Mouse (Mus musculus) ES-E14 (cell line): ENCODE data around the gene Ccdc71. TPM values are rescaled to one million over a fixed set of nuclear protein-coding genes. Genes with fewer than 3 reads are reported as not detected.

Experiments
- DNase-seq: peaks from one replicate; pipeline ENCODE4 v3.0.0-alpha.2; 2013; ENCODE audit warnings: low read depth, low spot score
- H3K27ac ChIP-seq: 2 replicates; pipeline ENCODE4 v1.5.1; 2012; ENCODE audit warnings: low read depth, mild to moderate bottlenecking, low read length, moderate library complexity, mixed read lengths; ENCODE audit not compliant: poor library complexity, insufficient read depth, severe bottlenecking
- H3K36me3 ChIP-seq: 2 replicates; pipeline ENCODE4 v1.6.1; 2012; ENCODE audit warnings: mild to moderate bottlenecking, low read length, moderate library complexity, mixed read lengths; ENCODE audit not compliant: control insufficient read depth, poor library complexity, insufficient read depth, severe bottlenecking
- H3K4me1 ChIP-seq, 2 experiments: fragments of 150-350 bp in 1 of 2; sonication (generic) in 1 of 2; 2 replicates each; pipeline ENCODE4 v1.6.1; 2012; ENCODE audit warnings: low read length in 2 of 2, mild to moderate bottlenecking in 1 of 2, mixed read lengths in 1 of 2; ENCODE audit not compliant: control insufficient read depth in 2 of 2, insufficient read depth in 2 of 2, poor library complexity in 1 of 2
- H3K4me3 ChIP-seq, 2 experiments: fragments of 150-350 bp in 1 of 2; sonication (generic) in 1 of 2; 2 replicates each; pipeline ENCODE4 v1.5.1; 2012; ENCODE audit warnings: low read length in 2 of 2, low read depth in 1 of 2, mild to moderate bottlenecking in 1 of 2, mixed read lengths in 1 of 2; ENCODE audit not compliant: insufficient read depth in 1 of 2, poor library complexity in 1 of 2, severe bottlenecking in 1 of 2
- H3K9ac ChIP-seq: 2 replicates; pipeline ENCODE4 v1.6.1; 2012; ENCODE audit warnings: low read depth, mild to moderate bottlenecking, low read length, mixed read lengths; ENCODE audit not compliant: poor library complexity, insufficient read depth, severe bottlenecking
- H3K9me3 ChIP-seq: fragments of 150-350 bp; sonication (generic); 2 replicates; pipeline ENCODE4 v1.6.1; 2012; ENCODE audit warnings: low read depth, mild to moderate bottlenecking, low read length; ENCODE audit not compliant: control insufficient read depth, insufficient read depth
- CHD2 ChIP-seq: IDR thresholded peaks from 2 replicates; pipeline ENCODE4 v1.6.1; 2014; ENCODE audit warnings: mild to moderate bottlenecking, low read depth, low read length, inconsistent platforms
- HCFC1 ChIP-seq: IDR thresholded peaks from 2 replicates; pipeline ENCODE4 v1.6.1; 2012; ENCODE audit warnings: low read length, inconsistent platforms, borderline replicate concordance; ENCODE audit not compliant: insufficient read depth
- MAFK ChIP-seq: IDR thresholded peaks from 2 replicates; pipeline ENCODE4 v1.6.1; 2014; ENCODE audit warnings: mild to moderate bottlenecking, low read depth, low read length, inconsistent platforms; ENCODE audit not compliant: insufficient read depth
- ZC3H11A ChIP-seq: IDR thresholded peaks from 2 replicates; pipeline ENCODE4 v1.6.1; 2012; ENCODE audit warnings: low read depth, mild to moderate bottlenecking, inconsistent platforms, low read length, borderline replicate concordance
- ZNF384 ChIP-seq: IDR thresholded peaks from 2 replicates; pipeline ENCODE4 v1.6.1; 2012; ENCODE audit warnings: low read depth, low read length, inconsistent platforms
- in situ Hi-C, 2 experiments: fragments of 600-800 bp; cut with MboI; formaldehyde crosslinking; loops; one replicate each; pipeline ENCODE4 v1.15.1; 2025; ENCODE audit warnings: low sequenced_read_pairs in 2 of 2, inconsistent platforms in 1 of 2; ENCODE audit not compliant: unreplicated experiment in 2 of 2
- total RNA-seq: library from RNA; depleted of rRNA; stranded (reverse); fragments of 300-350 nt; gene quantifications from 2 replicates; pipeline ENCODE4 v1.2.3, GENCODE M21; 2012

Gene Ccdc71
- total RNA-seq, 1 experiment: 18.6 TPM

GRCm38 (mm10) chr9:108493246-108493645 lies 32.9 kb downstream of the Ccdc71 start:
- TF ChIP-seq ZC3H11A: no peak
- TF ChIP-seq CHD2: no peak
- no peak for TF ChIP-seq ZNF384
- TF ChIP-seq MAFK: no peak
- TF ChIP-seq HCFC1: no peak
- Histone ChIP-seq H3K36me3 (peaks cover 54% of the 10 kb centered on the region), H3K27ac (no peak overlapping the region), H3K9me3 (no peaks in the 10 kb centered on the region), H3K4me1 (peaks cover 3 to 12% of the 10 kb centered on the region in 2 experiments; a peak in 3 of 4 replicates), H3K4me3 (no peak overlapping the region), H3K9ac (no peak overlapping the region)
- in situ Hi-C loops: no loop called here
- DNase-seq: no peak

- no peak for DNase-seq
- no peaks in the 10 kb centered on the region for H3K9me3 ChIP-seq
- TF ChIP-seq ZNF384 (no peak), MAFK (no peak), HCFC1 (no peak), ZC3H11A (no peak), CHD2 (no peak)
- H3K9ac ChIP-seq: no peak overlapping the region
- peaks cover 64% of the 10 kb centered on the region for H3K36me3 ChIP-seq
- H3K4me3 ChIP-seq: no peak overlapping the region
- in situ Hi-C loops: no loop called here
- H3K27ac ChIP-seq: no peak overlapping the region
- peaks cover 0 to 6% of the 10 kb centered on the region in 2 experiments; a peak in 3 of 4 replicates for H3K4me1 ChIP-seq
These were observed 34.0 kb downstream of the Ccdc71 start for GRCm38 (mm10) chr9:108494146-108494825.

- H3K36me3 ChIP-seq: peaks cover 70% of the 10 kb centered on the region
- DNase-seq: no peak
- no peaks in the 10 kb centered on the region for H3K9me3 ChIP-seq
- TF ChIP-seq HCFC1: no peak
- TF ChIP-seq ZC3H11A: no peak
- no peak for TF ChIP-seq MAFK
- TF ChIP-seq ZNF384: no peak
- TF ChIP-seq CHD2: no peak
- no peak overlapping the region for H3K4me3 ChIP-seq
- H3K4me1 ChIP-seq: peaks cover 0 to 3% of the 10 kb centered on the region in 2 experiments; a peak in 2 of 4 replicates
- in situ Hi-C loops: no loop called here
- no peak overlapping the region for H3K27ac ChIP-seq
- no peak overlapping the region for H3K9ac ChIP-seq
These were observed 34.6 kb downstream of the Ccdc71 start for GRCm38 (mm10) chr9:108494905-108495304.

GRCm38 (mm10) chr9:108499231-108499630 lies 38.9 kb downstream of the Ccdc71 start:
- H3K9ac ChIP-seq: no peak overlapping the region
- H3K27ac ChIP-seq: no peak overlapping the region
- in situ Hi-C loops: no loop called here
- H3K4me1 ChIP-seq: no peaks in the 10 kb centered on the region
- H3K9me3 ChIP-seq: no peaks in the 10 kb centered on the region
- H3K36me3 ChIP-seq: peaks cover 75% of the 10 kb centered on the region
- TF ChIP-seq ZC3H11A: no peak
- TF ChIP-seq ZNF384: no peak
- TF ChIP-seq MAFK: no peak
- TF ChIP-seq HCFC1: no peak
- no peak for TF ChIP-seq CHD2
- no peak overlapping the region for H3K4me3 ChIP-seq
- no peak for DNase-seq
